Mouse (Mus musculus) embryonic facial prominence, embryonic 11.5 days (tissue): ENCODE measurements around the gene Atg4b. TPM values are rescaled to one million over a fixed set of nuclear protein-coding genes. Genes with fewer than 3 reads are reported as not detected.
A peak's percentile ranks its signal among the peaks of the same experiment; 100 is the strongest.

Experiments used
- ATAC-seq: fragments of 200-750 bp; cut with Nextera tagmentation; replicated peaks from 2 replicates; pipeline ENCODE4 v1.8.0; 2017; ENCODE audit warnings: low read depth; ENCODE audit not compliant: insufficient number of reproducible peaks, low FRiP score, low TSS enrichment
- DNase-seq: peaks from one replicate; pipeline ENCODE4 v3.0.0-alpha.2; 2015; ENCODE audit warnings: low spot score
- H3K27ac ChIP-seq: fragments of 300-500 bp; sonication (generic); replicated peaks from 2 replicates; pipeline ENCODE4 v1.5.1; 2014; ENCODE audit warnings: mild to moderate bottlenecking, low read depth, low read length, control low read depth
- H3K27me3 ChIP-seq: fragments of 300-500 bp; sonication (generic); 2 replicates; pipeline ENCODE4 v1.6.1; 2014; ENCODE audit warnings: mild to moderate bottlenecking, low read length, moderate library complexity, mixed read lengths; ENCODE audit not compliant: control insufficient read depth, insufficient read depth
- H3K36me3 ChIP-seq: fragments of 300-500 bp; sonication (generic); replicated peaks from 2 replicates; pipeline ENCODE4 v1.6.1; 2014; ENCODE audit warnings: low read depth, mild to moderate bottlenecking, low read length, moderate library complexity, mixed read lengths; ENCODE audit not compliant: control insufficient read depth, insufficient read depth
- H3K4me1 ChIP-seq: fragments of 300-500 bp; sonication (generic); 2 replicates; pipeline ENCODE4 v1.6.1; 2014; ENCODE audit warnings: low read length, mixed read lengths; ENCODE audit not compliant: control insufficient read depth, insufficient read depth
- H3K4me2 ChIP-seq: fragments of 300-500 bp; sonication (generic); 2 replicates; pipeline ENCODE4 v1.6.1; 2014; ENCODE audit warnings: low read depth, mild to moderate bottlenecking, control low read depth, low read length, moderate library complexity
- H3K4me3 ChIP-seq: fragments of 300-500 bp; sonication (generic); 2 replicates; pipeline ENCODE4 v1.5.1; 2014; ENCODE audit warnings: low read depth, low read length, control low read depth
- H3K9ac ChIP-seq: fragments of 300-500 bp; sonication (generic); replicated peaks from 2 replicates; pipeline ENCODE4 v1.6.1; 2014; ENCODE audit warnings: mild to moderate bottlenecking, control low read depth, low read length
- H3K9me3 ChIP-seq: fragments of 300-500 bp; sonication (generic); replicated peaks from 2 replicates; pipeline ENCODE4 v1.6.1; 2016; ENCODE audit warnings: mild to moderate bottlenecking, low read length, inconsistent platforms, mixed read lengths; ENCODE audit not compliant: control insufficient read depth
- WGBS: fragments of 180-500 bp; shearing (Covaris S2); extraction: QIAGEN DNeasy Blood & Tissue Kit; methylation state at CpG from one replicate; pipeline ENCODE4 v1.1.7; 2014; 5-methylcytosine and 5-hydroxymethylcytosine counted together
- polyA plus RNA-seq: library from polyadenylated mRNA; unstranded; fragments of >200 nt; fragmentation: Nextera tagmentation; extraction: Ambion mirVana; gene quantifications from 2 replicates; pipeline ENCODE4 v1.2.1, GENCODE M21; 2014

The Atg4b gene
- 104 and 109 TPM in 2 replicates for polyA plus RNA-seq

GRCm38 (mm10) chr1:93751290-93751689, at the start of gene Atg4b:
Gene Atg4b, plus strand, starts transcription at chr1:93751500.
- Histone ChIP-seq H3K4me2 (no peak within 1 kb of the TSS), H3K4me3 (no peak within 1 kb of the TSS), H3K27me3 (no peaks in the 10 kb centered on the region), H3K27ac (no peak within 1 kb of the TSS), H3K9me3 (no peaks in the 10 kb centered on the region), H3K9ac (no peak within 1 kb of the TSS), H3K4me1 (no peaks in the 10 kb centered on the region), H3K36me3 (peaks cover 6% of the 10 kb centered on the region)
- no peak for ATAC-seq
- 85% methylated on average over 6 of the region's 6 CpGs for WGBS
- DNase-seq: no peak

- H3K36me3 ChIP-seq: no peaks in the 10 kb centered on the region
- no peaks in the 10 kb centered on the region for H3K9me3 ChIP-seq
- H3K4me1 ChIP-seq: no peaks in the 10 kb centered on the region
- no peak for DNase-seq
- H3K9ac ChIP-seq: no peak overlapping the region
- H3K27me3 ChIP-seq: no peaks in the 10 kb centered on the region
- 94% methylated on average over 1 of the region's 1 CpGs for WGBS
- H3K4me2 ChIP-seq: no peak overlapping the region
- no peak overlapping the region for H3K27ac ChIP-seq
- ATAC-seq: no peak
- no peak overlapping the region for H3K4me3 ChIP-seq
Observed at GRCm38 (mm10) chr1:93702106-93702505, 49.2 kb upstream of the Atg4b start.

- no peaks in the 10 kb centered on the region for H3K9me3 ChIP-seq
- no peak overlapping the region for H3K9ac ChIP-seq
- WGBS: 93% methylated on average over 10 of the region's 10 CpGs
- no peak overlapping the region for H3K4me3 ChIP-seq
- H3K27me3 ChIP-seq: no peaks in the 10 kb centered on the region
- DNase-seq (no peak), ATAC-seq (no peak)
- H3K4me1 ChIP-seq: no peaks in the 10 kb centered on the region
- H3K36me3 ChIP-seq: no peaks in the 10 kb centered on the region
- H3K4me2 ChIP-seq: no peak overlapping the region
- H3K27ac ChIP-seq: no peak overlapping the region
Observed at GRCm38 (mm10) chr1:93703472-93704048, 47.7 kb upstream of the Atg4b start.

GRCm38 (mm10) chr1:93704341-93704740, 47.0 kb upstream of the Atg4b start:
- no peaks in the 10 kb centered on the region for H3K27me3 ChIP-seq
- ATAC-seq (no peak), DNase-seq (no peak)
- 89% methylated on average over 9 of the region's 9 CpGs for WGBS
- no peak overlapping the region for H3K27ac ChIP-seq
- H3K4me2 ChIP-seq: no peak overlapping the region
- no peaks in the 10 kb centered on the region for H3K36me3 ChIP-seq
- no peak overlapping the region for H3K9ac ChIP-seq
- no peaks in the 10 kb centered on the region for H3K4me1 ChIP-seq
- H3K4me3 ChIP-seq: no peak overlapping the region
- H3K9me3 ChIP-seq: no peaks in the 10 kb centered on the region

- Histone ChIP-seq H3K9ac (no peak overlapping the region), H3K4me2 (no peak overlapping the region), H3K27me3 (no peaks in the 10 kb centered on the region), H3K9me3 (no peaks in the 10 kb centered on the region), H3K4me3 (no peak overlapping the region), H3K36me3 (no peaks in the 10 kb centered on the region), H3K4me1 (no peaks in the 10 kb centered on the region), H3K27ac (no peak overlapping the region)
- ATAC-seq (no peak), DNase-seq (no peak)
- 83% methylated on average over 3 of the region's 3 CpGs for WGBS
Observed at GRCm38 (mm10) chr1:93705389-93705788, 45.9 kb upstream of the Atg4b start.

GRCm38 (mm10) chr1:93716166-93716565, 35.1 kb upstream of the Atg4b start:
- H3K4me1 ChIP-seq: no peaks in the 10 kb centered on the region
- H3K9me3 ChIP-seq: no peaks in the 10 kb centered on the region
- no peaks in the 10 kb centered on the region for H3K27me3 ChIP-seq
- ATAC-seq (no peak), DNase-seq (no peak)
- H3K9ac ChIP-seq: no peak overlapping the region
- H3K4me3 ChIP-seq: no peak overlapping the region
- no peak overlapping the region for H3K27ac ChIP-seq
- WGBS: 82% methylated on average over 2 of the region's 2 CpGs
- no peaks in the 10 kb centered on the region; the same call in 1 of the 2 replicates for H3K36me3 ChIP-seq
- no peak overlapping the region for H3K4me2 ChIP-seq

- 75% methylated on average over 7 of the region's 7 CpGs for WGBS
- Histone ChIP-seq H3K4me1 (no peaks in the 10 kb centered on the region), H3K4me2 (no peak overlapping the region), H3K9me3 (no peaks in the 10 kb centered on the region), H3K4me3 (no peak overlapping the region), H3K27me3 (no peaks in the 10 kb centered on the region), H3K9ac (no peak overlapping the region), H3K36me3 (no peaks in the 10 kb centered on the region; the same call in 1 of the 2 replicates), H3K27ac (no peak overlapping the region)
- peak; percentile 59; the same call in 1 of the 2 replicates for ATAC-seq
- no peak for DNase-seq
Observed at GRCm38 (mm10) chr1:93721557-93721956, 29.7 kb upstream of the Atg4b start.

- Histone ChIP-seq H3K9ac (no peak overlapping the region), H3K4me1 (no peaks in the 10 kb centered on the region), H3K27ac (no peak overlapping the region), H3K4me2 (no peak overlapping the region), H3K36me3 (no peaks in the 10 kb centered on the region), H3K27me3 (no peaks in the 10 kb centered on the region), H3K4me3 (no peak overlapping the region), H3K9me3 (no peaks in the 10 kb centered on the region)
- 89% methylated on average over 3 of the region's 3 CpGs for WGBS
- DNase-seq: no peak
- no peak for ATAC-seq
Observed at GRCm38 (mm10) chr1:93724623-93725022, 26.7 kb upstream of the Atg4b start.
